Mouse (Mus musculus) splenic B cell, adult 2 months (primary cell): ENCODE measurements around the gene Slc6a9.

Experiments used
- DNase-seq: peaks from one replicate; pipeline ENCODE4 v3.0.0-alpha.2; 2011; ENCODE audit warnings: low read depth, low spot score
- H3K27me3 ChIP-seq: 2 replicates; pipeline ENCODE4 v1.6.1; 2012; ENCODE audit warnings: mild to moderate bottlenecking, low read length, moderate library complexity, mixed read lengths; ENCODE audit not compliant: control insufficient read depth, poor library complexity, insufficient read depth, severe bottlenecking
- H3K36me3 ChIP-seq: 2 replicates; pipeline ENCODE4 v1.6.1; 2012; ENCODE audit warnings: mild to moderate bottlenecking, low read length, moderate library complexity, mixed read lengths; ENCODE audit not compliant: control insufficient read depth, poor library complexity, insufficient read depth, severe bottlenecking

The Slc6a9 gene

DNA sequence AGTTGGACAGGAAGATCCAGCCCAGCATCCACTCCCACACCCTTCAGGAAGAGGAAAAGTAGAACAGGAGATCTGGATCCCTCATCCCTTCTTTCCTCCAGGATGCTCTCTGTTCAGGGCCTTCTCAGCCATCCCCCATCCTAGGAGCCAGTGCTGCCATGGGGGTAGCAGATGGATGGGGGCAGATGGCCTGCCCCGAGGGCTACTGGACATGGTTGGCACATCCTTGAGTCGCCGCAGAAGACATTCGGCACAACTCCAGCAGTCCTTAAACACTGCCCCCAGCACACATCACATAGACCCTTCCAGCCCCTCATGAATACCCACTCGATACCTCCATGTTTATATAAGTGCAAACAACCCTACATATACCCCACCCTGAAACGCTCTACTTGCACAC, 61.7 kb downstream of the Slc6a9 start:
- Histone ChIP-seq H3K36me3 (no peaks in the 10 kb centered on the region; the same call in none of the 2 replicates), H3K27me3 (no peaks in the 10 kb centered on the region)
- no peak for DNase-seq

DNA sequence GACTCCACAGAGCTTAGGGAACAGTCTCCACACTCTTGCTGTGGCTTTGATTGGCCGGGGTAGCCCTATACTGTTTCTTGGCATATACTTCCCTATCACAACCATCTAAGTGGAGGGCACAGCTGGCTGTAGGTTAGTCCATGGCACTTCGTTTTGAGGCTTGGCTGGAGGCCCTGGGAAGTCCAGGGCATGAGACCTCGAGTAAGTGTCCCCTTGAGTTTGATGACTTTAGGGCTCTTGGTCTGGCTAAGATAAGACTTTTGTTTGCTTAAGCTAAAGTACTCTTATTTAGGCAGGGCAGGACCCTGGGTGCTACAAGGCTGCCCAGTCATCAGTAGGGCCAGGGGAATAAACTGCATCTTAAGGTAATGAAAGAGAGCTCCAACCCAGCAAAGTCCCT, 63.8 kb downstream of the Slc6a9 start:
- Histone ChIP-seq H3K27me3 (no peaks in the 10 kb centered on the region), H3K36me3 (peaks cover 5% of the 10 kb centered on the region)
- DNase-seq, result no peak

DNA sequence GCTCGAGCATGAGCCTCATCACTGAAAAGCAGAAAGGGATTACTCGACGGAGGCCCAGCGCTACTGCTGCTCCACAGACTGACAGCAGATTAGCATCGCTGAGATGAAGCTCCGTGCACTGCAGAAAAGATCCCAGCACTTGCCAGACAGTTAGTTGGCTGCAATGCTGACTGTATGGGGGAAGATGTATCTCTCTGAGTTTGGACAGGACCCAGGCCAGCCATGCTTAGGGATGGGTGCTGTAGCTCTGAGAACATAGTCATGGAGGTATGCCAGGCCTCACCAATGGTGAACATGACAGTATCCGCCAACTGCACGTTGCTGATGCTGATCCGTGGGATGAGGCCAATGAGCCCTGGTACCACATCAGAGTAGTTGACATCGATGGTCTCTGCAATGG, 69.8 kb downstream of the Slc6a9 start:
- H3K36me3 ChIP-seq, result peaks cover 5% of the 10 kb centered on the region
- H3K27me3 ChIP-seq, result no peaks in the 10 kb centered on the region
- DNase-seq, result no peak

DNA sequence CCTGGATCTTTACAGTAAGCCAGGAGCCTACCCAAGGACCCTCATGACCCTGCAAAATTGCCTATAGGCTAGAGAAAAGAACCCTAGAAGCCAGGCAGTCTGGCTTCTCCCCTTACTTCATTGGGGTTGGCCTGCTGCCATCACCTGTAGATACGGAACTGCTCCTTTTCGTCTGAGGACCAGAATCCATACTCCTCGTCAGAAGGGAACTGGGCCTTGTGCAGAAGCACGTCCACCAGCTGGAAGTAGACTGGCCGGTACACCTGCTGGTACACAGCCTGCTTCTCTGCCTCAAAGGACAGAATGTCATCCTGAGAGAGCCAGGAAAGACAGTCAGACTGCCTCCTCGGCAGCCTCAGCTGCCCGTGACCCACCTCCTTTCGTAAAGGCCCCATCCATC, 70.5 kb downstream of the Slc6a9 start:
- H3K27me3 ChIP-seq, result no peaks in the 10 kb centered on the region
- no peak for DNase-seq

DNA sequence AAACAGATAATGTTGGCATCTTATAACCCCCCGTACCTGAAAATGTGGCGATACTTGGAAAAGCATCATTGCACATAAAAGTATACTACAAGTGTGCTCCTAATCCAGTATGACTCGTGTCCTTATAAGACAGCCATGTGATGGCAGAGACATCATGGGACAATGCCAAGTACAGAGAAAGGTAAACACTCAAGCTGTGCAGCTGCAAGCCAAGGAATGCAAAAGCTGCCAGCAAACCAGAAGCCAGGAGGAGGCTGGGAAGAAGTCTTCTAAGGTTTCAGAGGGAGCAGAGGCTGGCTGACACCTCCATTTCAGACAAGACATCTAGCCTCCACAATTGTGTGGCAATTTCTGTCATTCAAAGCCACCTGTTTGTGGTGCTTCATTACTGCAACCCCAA, 71.9 kb downstream of the Slc6a9 start:
- DNase-seq, result no peak
- Histone ChIP-seq H3K27me3 (no peaks in the 10 kb centered on the region), H3K36me3 (peaks cover 4% of the 10 kb centered on the region)

More for the DNA sequence above, 70.5 kb downstream of the Slc6a9 start:
- H3K36me3 ChIP-seq, result peaks cover 5% of the 10 kb centered on the region

DNA sequence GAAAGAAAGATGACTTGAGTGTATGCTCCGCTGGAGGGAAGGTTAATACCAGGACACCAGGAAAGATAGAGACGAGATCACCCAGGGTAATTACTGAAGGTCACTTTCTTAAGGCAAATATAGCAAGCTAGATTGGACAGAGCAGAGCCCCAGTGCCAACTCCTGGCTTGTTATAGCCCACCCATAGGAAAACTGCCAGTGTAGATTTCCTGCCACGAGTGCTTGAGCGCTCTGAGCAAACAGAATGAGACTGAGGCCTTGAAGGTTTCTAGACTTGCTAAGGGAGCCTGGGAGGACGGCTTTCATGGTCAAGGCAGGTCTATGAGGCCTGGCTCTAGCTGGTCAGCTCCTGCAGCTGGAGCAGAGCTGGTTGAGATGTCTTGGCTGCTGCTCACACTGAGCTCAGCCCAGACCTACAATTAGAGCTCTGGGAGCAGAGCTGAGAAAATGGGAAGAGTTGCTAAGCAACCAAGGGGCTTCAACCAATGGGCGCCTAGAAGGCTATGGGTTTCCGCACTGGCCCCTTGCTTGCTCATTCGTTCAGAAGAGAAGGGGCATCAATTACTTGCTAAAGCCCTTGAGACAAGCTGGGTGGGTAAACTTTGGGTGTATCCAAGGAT, 74.6 kb downstream of the Slc6a9 start:
- DNase-seq, result no peak
- Histone ChIP-seq H3K36me3 (no peaks in the 10 kb centered on the region; the same call in 1 of the 2 replicates), H3K27me3 (no peaks in the 10 kb centered on the region)

DNA sequence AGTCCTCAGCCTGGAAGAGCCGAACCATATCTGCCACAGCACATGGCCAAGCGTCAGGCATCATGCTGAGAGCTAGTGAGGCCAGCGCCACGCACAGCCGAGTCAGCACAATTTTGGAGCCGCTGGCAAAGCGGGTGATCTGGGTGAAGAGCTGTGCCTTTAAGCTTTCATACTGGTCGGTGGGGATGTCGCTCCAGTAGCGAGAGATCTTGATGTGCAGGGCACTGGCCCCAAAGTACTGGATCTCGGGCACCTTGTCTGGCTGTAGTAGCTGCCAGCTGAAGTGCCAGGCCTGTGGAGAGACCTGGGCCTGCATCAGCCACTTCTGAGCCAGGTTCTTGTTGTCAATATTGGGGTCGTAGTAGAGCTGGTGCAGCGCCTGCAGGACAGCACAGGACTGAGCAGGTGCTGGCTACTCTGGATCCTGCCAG, 77.8 kb downstream of the Slc6a9 start:
- Histone ChIP-seq H3K27me3 (no peaks in the 10 kb centered on the region), H3K36me3 (no peaks in the 10 kb centered on the region; the same call in 1 of the 2 replicates)
- DNase-seq, result no peak

DNA sequence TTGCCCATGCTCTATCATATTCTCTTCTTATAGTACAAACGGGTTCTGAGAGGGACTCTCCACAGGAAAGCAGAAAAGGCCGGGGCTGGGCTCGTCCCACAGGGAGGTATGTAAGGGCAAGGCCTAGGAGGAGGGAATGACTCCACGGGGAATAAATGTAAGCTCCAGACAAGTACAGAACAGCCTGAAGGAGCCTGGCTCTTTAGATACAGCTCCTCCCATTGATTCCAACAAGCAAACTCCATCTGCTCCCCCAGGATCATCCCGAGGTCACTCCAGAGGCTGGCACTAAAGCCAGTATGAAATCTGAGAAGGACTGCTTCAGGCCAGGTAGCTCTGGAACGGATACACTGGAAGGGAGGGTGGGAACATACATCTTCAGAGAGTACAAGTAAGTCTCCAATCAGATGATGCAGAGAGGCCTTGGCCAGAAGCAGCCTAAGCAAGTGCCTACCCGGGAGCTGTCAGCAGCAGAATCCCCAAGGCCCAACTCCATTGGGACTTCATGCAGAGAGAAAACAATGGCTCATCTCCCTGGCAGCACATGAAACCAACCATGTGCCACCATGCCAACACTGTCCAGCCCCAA, 78.5 kb downstream of the Slc6a9 start:
- Histone ChIP-seq H3K27me3 (no peaks in the 10 kb centered on the region), H3K36me3 (no peaks in the 10 kb centered on the region; the same call in 1 of the 2 replicates)
- DNase-seq, result no peak

DNA sequence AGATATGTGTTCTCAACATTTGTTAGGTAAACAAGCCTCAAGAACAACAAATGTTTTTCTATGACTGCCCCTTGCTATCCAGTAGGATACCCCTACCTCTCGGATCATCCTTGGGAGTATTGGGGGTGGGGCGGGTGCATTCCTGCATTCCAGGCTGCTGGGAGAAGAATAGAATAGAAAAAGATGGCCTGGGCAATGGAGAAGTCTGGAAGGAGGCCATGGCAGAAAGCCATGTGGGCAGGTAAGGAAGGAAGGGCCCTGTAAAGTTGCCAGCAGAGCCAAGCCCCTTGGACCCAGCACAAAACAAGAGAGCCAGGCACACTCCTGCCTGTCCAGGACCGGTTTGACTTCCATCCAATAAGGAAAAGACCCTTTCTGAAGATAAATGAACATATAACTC, 79.1 kb downstream of the Slc6a9 start:
- no peaks in the 10 kb centered on the region; the same call in 1 of the 2 replicates for H3K36me3 ChIP-seq
- no peak for DNase-seq
- no peaks in the 10 kb centered on the region for H3K27me3 ChIP-seq

DNA sequence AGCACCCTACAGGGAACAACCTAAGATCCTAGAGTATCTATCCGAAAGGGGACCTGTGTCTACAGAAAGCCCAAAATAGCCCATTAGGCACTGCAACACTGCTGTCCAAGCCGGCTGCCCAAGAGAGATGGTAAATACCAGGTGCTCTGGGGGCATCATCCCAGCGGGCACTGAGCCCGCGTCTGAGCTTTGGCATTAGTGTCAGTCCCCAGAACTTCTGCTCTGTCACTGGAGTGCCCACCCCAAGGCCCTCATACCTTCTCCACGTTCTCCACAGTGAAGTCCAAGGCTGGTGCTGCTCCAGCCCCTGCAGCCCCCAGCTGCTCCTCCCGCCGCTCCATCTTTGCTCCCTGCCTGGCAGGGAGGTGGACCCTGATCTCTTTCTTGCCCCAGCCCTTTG, 79.7 kb downstream of the Slc6a9 start:
- no peak for DNase-seq
- H3K27me3 ChIP-seq, result no peaks in the 10 kb centered on the region
- no peaks in the 10 kb centered on the region; the same call in 1 of the 2 replicates for H3K36me3 ChIP-seq

DNA sequence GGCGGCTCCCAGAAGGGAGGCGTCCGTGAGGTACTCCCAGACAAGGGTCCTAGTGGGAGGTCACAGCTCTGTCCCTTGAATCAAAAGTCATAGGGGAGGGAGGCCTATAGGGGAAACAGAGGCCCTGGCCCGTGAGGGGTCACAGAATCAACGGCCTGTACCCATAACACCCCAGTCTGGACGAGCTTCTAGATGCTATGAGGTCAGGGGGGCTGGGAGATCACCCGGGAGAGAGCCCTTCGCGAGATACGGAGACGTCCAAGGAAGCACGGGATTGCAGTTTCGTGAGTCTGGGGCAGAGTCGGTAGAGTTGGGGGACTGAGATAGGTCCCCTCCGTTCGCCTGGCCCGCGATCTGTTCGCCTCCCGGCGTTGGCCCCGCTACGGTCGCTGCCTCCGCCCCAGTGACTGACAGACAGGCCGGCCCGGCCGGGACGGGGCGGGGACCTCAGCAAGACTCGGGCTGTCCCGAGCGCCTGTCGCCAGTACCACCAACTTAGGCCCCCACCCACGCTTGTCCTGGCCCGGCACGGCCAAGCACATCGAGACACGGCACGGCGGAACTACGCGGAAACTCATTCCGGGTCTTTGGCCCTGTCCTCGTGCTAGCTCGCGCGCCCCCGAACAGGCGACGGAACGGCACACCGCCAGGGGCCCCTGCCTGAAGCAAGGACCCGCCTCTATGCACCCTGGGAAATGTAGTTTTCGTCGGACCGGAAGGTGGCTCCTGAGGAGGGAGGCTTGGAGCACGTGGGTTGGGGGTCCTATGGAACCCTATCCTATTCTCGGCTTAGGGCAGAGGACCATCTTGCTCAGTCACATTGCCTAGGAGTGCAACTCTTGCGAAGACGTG, 80.5 kb downstream of the Slc6a9 start, which contains the start of gene Ipo13:
Ipo13 (minus strand) TSS at position 409 of the 852 bp plus-strand sequence.
- DNase-seq, result peak; percentile 93

DNA sequence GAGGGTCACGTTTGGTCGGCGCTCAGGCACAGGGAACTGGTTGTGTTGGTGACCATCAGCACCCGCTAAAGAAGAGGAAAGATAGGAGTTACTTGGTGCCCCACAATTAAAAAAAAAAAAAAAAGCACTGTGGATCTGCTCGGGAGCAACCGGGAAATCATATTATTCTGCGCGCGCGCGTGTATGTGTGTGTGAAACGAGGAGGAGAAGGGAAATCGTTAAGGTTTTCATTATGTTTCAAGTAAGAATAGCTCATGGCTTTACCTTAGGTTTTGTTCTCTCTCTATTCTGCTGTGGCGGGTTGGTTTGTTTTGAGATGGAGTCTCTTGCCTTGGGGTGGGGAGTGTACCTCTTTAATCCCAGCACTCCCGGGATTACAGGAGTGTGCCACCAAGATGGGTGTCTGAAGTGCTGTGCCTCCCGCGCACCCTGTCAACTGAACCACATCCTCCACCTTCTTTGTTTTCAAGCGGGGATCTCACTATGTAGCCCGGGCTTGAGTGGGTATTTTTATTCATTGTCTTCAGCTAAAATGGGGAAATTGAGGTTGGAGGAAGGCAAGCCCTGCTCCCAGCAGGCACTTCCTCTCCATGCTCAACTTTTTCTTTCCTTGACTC, 81.3 kb downstream of the Slc6a9 start:
- no peaks in the 10 kb centered on the region for H3K27me3 ChIP-seq
- DNase-seq, result no peak

More for the DNA sequence above, 80.5 kb downstream of the Slc6a9 start, which contains the start of gene Ipo13:
- no peaks in the 10 kb centered on the region for H3K27me3 ChIP-seq
- no peaks in the 10 kb centered on the region; the same call in 1 of the 2 replicates for H3K36me3 ChIP-seq

DNA sequence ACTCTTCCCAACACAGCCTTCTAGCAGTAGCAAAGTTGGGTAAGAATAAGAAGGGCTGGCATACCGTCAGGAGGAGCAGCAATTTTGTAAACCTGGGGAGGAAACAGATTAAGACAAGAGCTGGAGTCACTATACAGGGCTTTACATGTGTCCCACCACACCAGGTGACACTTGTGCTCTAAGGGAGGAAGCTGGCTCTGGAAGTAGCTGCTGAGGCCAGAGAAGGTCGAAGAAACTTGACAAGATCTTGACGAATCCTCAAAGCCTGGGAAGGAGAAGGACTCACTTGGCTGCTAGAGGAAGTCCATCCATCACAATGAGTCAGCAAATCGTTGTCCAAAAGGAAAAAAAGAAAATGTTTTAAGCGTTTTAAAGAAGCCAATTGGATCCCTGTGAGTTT, 82.1 kb downstream of the Slc6a9 start:
- Histone ChIP-seq H3K36me3 (no peaks in the 10 kb centered on the region; the same call in 1 of the 2 replicates), H3K27me3 (no peaks in the 10 kb centered on the region)
- no peak for DNase-seq

More for the DNA sequence above, 81.3 kb downstream of the Slc6a9 start:
- H3K36me3 ChIP-seq, result no peaks in the 10 kb centered on the region; the same call in 1 of the 2 replicates

DNA sequence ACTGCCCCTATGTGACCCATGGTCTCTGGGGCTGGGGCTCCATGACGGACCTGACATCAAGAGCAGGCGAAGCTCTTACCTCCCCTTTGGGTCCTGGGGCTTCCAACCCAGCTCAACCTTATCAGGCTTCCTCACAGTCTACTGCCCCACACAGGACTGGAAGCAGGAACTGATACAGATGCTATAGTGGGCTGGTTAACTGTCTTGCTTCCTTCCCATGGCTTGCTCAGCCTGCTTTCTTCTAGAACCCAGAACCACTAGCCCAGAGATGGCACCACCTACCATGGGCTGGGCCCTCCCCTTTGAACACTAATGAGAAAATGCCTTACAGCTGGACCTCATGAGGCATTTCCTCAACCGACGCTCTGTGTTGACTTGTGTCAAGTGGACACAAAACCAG, 83.1 kb downstream of the Slc6a9 start:
- DNase-seq, result no peak
- Histone ChIP-seq H3K36me3 (no peaks in the 10 kb centered on the region), H3K27me3 (no peaks in the 10 kb centered on the region)
